Mouse (Mus musculus) midbrain, embryonic 11.5 days (tissue): ENCODE results near the gene Clic6. TPM values are rescaled to one million over a fixed set of nuclear protein-coding genes. Genes with fewer than 3 reads are reported as not detected.

Experiments
- ATAC-seq: fragments of 200-750 bp; cut with Nextera tagmentation; 2 replicates; pipeline ENCODE4 v1.8.0; 2017; ENCODE audit warnings: moderate TSS enrichment, moderate library complexity; ENCODE audit not compliant: low FRiP score
- DNase-seq: peaks from one replicate; pipeline ENCODE4 v3.0.0; 2015; ENCODE audit warnings: low spot score; ENCODE audit errors: missing footprints
- H3K27ac ChIP-seq: fragments of 300-500 bp; sonication (generic); 2 replicates; pipeline ENCODE4 v1.5.1; 2014; ENCODE audit warnings: low read depth, low read length
- H3K27me3 ChIP-seq: fragments of 300-500 bp; sonication (generic); 2 replicates; pipeline ENCODE4 v1.6.1; 2014; ENCODE audit warnings: mild to moderate bottlenecking, low read length, moderate library complexity, mixed read lengths; ENCODE audit not compliant: control insufficient read depth, insufficient read depth
- H3K36me3 ChIP-seq: fragments of 300-500 bp; sonication (generic); 2 replicates; pipeline ENCODE4 v1.6.1; 2014; ENCODE audit warnings: mild to moderate bottlenecking, low read length, moderate library complexity, mixed read lengths; ENCODE audit not compliant: control insufficient read depth, insufficient read depth
- H3K4me1 ChIP-seq: fragments of 300-500 bp; sonication (generic); 2 replicates; pipeline ENCODE4 v1.6.1; 2014; ENCODE audit warnings: low read length; ENCODE audit not compliant: control insufficient read depth, insufficient read depth
- H3K4me2 ChIP-seq: fragments of 300-500 bp; sonication (generic); 2 replicates; pipeline ENCODE4 v1.6.1; 2014; ENCODE audit warnings: mild to moderate bottlenecking, moderate library complexity
- H3K4me3 ChIP-seq: fragments of 300-500 bp; sonication (generic); 2 replicates; pipeline ENCODE4 v1.5.1; 2014; ENCODE audit warnings: low read depth, low read length
- H3K9ac ChIP-seq: fragments of 300-500 bp; sonication (generic); 2 replicates; pipeline ENCODE4 v1.6.1; 2014; ENCODE audit warnings: low read length
- H3K9me3 ChIP-seq: fragments of 300-500 bp; sonication (generic); 2 replicates; pipeline ENCODE4 v1.6.1; 2016; ENCODE audit warnings: low read length; ENCODE audit not compliant: control insufficient read depth
- WGBS: fragments of 180-500 bp; shearing (Covaris S2); extraction: QIAGEN DNeasy Blood & Tissue Kit; methylation state at CpG from one replicate; pipeline ENCODE4 v1.1.7; 2014; 5-methylcytosine and 5-hydroxymethylcytosine counted together
- polyA plus RNA-seq: library from polyadenylated mRNA; unstranded; fragments of >200 nt; fragmentation: Nextera tagmentation; extraction: Ambion mirVana; gene quantifications from 2 replicates; pipeline ENCODE4 v1.2.1, GENCODE M21; 2014

The Clic6 gene
- polyA plus RNA-seq, 1 experiment from 2014 or later: 0.72 TPM

GRCm38 (mm10) chr16:92487086-92487485 lies 1.6 kb downstream of the Clic6 start:
- H3K27me3 ChIP-seq: no peaks in the 10 kb centered on the region
- no peaks in the 10 kb centered on the region for H3K4me1 ChIP-seq
- no peak overlapping the region for H3K4me2 ChIP-seq
- WGBS: 88% methylated on average over 6 of the region's 6 CpGs
- H3K4me3 ChIP-seq: no peak overlapping the region
- ATAC-seq (no peak), DNase-seq (no peak)
- H3K9ac ChIP-seq: no peak overlapping the region
- H3K36me3 ChIP-seq: no peaks in the 10 kb centered on the region
- no peak overlapping the region for H3K27ac ChIP-seq
- no peaks in the 10 kb centered on the region for H3K9me3 ChIP-seq

- no peak overlapping the region for H3K4me3 ChIP-seq
- no peak overlapping the region for H3K27ac ChIP-seq
- no peaks in the 10 kb centered on the region for H3K4me1 ChIP-seq
- no peak overlapping the region for H3K4me2 ChIP-seq
- no peaks in the 10 kb centered on the region for H3K27me3 ChIP-seq
- no peak overlapping the region for H3K9ac ChIP-seq
- no peaks in the 10 kb centered on the region for H3K9me3 ChIP-seq
- WGBS: 59% methylated on average over 4 of the region's 4 CpGs
- no peaks in the 10 kb centered on the region for H3K36me3 ChIP-seq
- ATAC-seq: no peak
- no peak for DNase-seq
These were observed 2.0 kb downstream of the Clic6 start for GRCm38 (mm10) chr16:92487489-92487888.

GRCm38 (mm10) chr16:92488456-92488855 lies 2.9 kb downstream of the Clic6 start:
- no peaks in the 10 kb centered on the region for H3K27me3 ChIP-seq
- no peak overlapping the region for H3K4me3 ChIP-seq
- H3K9me3 ChIP-seq: no peaks in the 10 kb centered on the region
- H3K4me2 ChIP-seq: no peak overlapping the region
- no peak for ATAC-seq
- no peak for DNase-seq
- H3K4me1 ChIP-seq: no peaks in the 10 kb centered on the region
- no peak overlapping the region for H3K27ac ChIP-seq
- no peaks in the 10 kb centered on the region for H3K36me3 ChIP-seq
- H3K9ac ChIP-seq: no peak overlapping the region
- WGBS: 81% methylated on average over 5 of the region's 5 CpGs

GRCm38 (mm10) chr16:92489356-92489755 lies 3.8 kb downstream of the Clic6 start:
- ATAC-seq: no peak
- no peaks in the 10 kb centered on the region for H3K27me3 ChIP-seq
- 80% methylated on average over 9 of the region's 9 CpGs for WGBS
- H3K4me2 ChIP-seq: no peak overlapping the region
- no peak for DNase-seq
- H3K27ac ChIP-seq: no peak overlapping the region
- H3K36me3 ChIP-seq: no peaks in the 10 kb centered on the region
- no peak overlapping the region for H3K9ac ChIP-seq
- no peaks in the 10 kb centered on the region for H3K9me3 ChIP-seq
- H3K4me1 ChIP-seq: no peaks in the 10 kb centered on the region
- no peak overlapping the region for H3K4me3 ChIP-seq

GRCm38 (mm10) chr16:92497851-92498588 lies 12.5 kb downstream of the Clic6 start:
- DNase-seq (peak; percentile 92), ATAC-seq (no peak)
- H3K4me1 ChIP-seq: peaks cover 7% of the 10 kb centered on the region; the same call in 1 of the 2 replicates
- H3K27me3 ChIP-seq: peaks cover 30% of the 10 kb centered on the region
- no peak overlapping the region for H3K27ac ChIP-seq
- H3K9me3 ChIP-seq: no peaks in the 10 kb centered on the region
- H3K4me3 ChIP-seq: peak overlapping the region; percentile 53
- WGBS: 9% methylated on average over 26 of the region's 26 CpGs
- H3K36me3 ChIP-seq: no peaks in the 10 kb centered on the region
- H3K4me2 ChIP-seq: peak overlapping the region; percentile 85
- peak overlapping the region; percentile 54 for H3K9ac ChIP-seq

GRCm38 (mm10) chr16:92498589-92498981 lies 13.0 kb downstream of the Clic6 start:
- peak; percentile 95 for DNase-seq
- Histone ChIP-seq H3K9me3 (no peaks in the 10 kb centered on the region), H3K4me1 (peaks cover 7% of the 10 kb centered on the region; the same call in 1 of the 2 replicates), H3K4me2 (peak overlapping the region; percentile 85), H3K4me3 (peak overlapping the region; percentile 53), H3K9ac (peak overlapping the region; percentile 54), H3K27ac (no peak overlapping the region), H3K36me3 (no peaks in the 10 kb centered on the region), H3K27me3 (peaks cover 30% of the 10 kb centered on the region)
- WGBS: 2% methylated on average over 34 of the region's 34 CpGs
- 0 out of 2 replicates have a peak, but pooled peaks have one; percentile 24 for ATAC-seq

- Histone ChIP-seq H3K36me3 (no peaks in the 10 kb centered on the region), H3K27me3 (peaks cover 30% of the 10 kb centered on the region), H3K9me3 (no peaks in the 10 kb centered on the region), H3K27ac (no peak overlapping the region), H3K4me2 (peak overlapping the region; percentile 85), H3K4me1 (peaks cover 7% of the 10 kb centered on the region; the same call in 1 of the 2 replicates), H3K4me3 (peak overlapping the region; percentile 53; the same call in 1 of the 2 replicates), H3K9ac (no peak overlapping the region)
- ATAC-seq: no peak
- DNase-seq: peak; percentile 90
- WGBS: 20% methylated on average over 15 of the region's 15 CpGs
These were observed 13.8 kb downstream of the Clic6 start for GRCm38 (mm10) chr16:92499324-92499723.

GRCm38 (mm10) chr16:92500534-92500933 lies 15.0 kb downstream of the Clic6 start:
- Histone ChIP-seq H3K4me1 (peaks cover 7% of the 10 kb centered on the region; the same call in 1 of the 2 replicates), H3K4me3 (no peak overlapping the region), H3K9ac (no peak overlapping the region), H3K9me3 (no peaks in the 10 kb centered on the region), H3K4me2 (no peak overlapping the region), H3K27ac (no peak overlapping the region), H3K36me3 (no peaks in the 10 kb centered on the region), H3K27me3 (peaks cover 30% of the 10 kb centered on the region)
- 82% methylated on average over 8 of the region's 8 CpGs for WGBS
- ATAC-seq (no peak), DNase-seq (no peak)

- Histone ChIP-seq H3K27ac (no peak overlapping the region), H3K9ac (no peak overlapping the region), H3K36me3 (no peaks in the 10 kb centered on the region), H3K4me2 (no peak overlapping the region), H3K4me3 (no peak overlapping the region), H3K4me1 (peaks cover 7% of the 10 kb centered on the region; the same call in 1 of the 2 replicates), H3K9me3 (no peaks in the 10 kb centered on the region), H3K27me3 (peaks cover 22% of the 10 kb centered on the region)
- WGBS: 73% methylated on average over 5 of the region's 5 CpGs
- DNase-seq (no peak), ATAC-seq (no peak)
These were observed 17.6 kb downstream of the Clic6 start for GRCm38 (mm10) chr16:92503105-92503504.
